Mouse (Mus musculus) layer of hippocampus, postnatal 10 days (tissue): ENCODE data around the gene Rab5b. TPM values are rescaled to one million over a fixed set of nuclear protein-coding genes. Genes with fewer than 3 reads are reported as not detected.
"Not testable (repeated sequence)": the region's sequence is repeated elsewhere in the genome, so short reads cannot be mapped to it uniquely, and the experiment has no call there.

Experiments used
- DNase-seq, 2 experiments: peaks; one replicate each; pipeline ENCODE4 v3.0.0; 2021; ENCODE audit warnings: low spot score in 2 of 2
- total RNA-seq, 2 experiments: library from RNA; stranded (reverse); gene quantifications; 2 replicates each; pipeline ENCODE4 v1.2.3; 2021

Gene Rab5b
- total RNA-seq, 2 experiments from 2014 or later = 118 to 125 TPM

- peak; percentile 58 to 60 for DNase-seq
Measured at GRCm38 (mm10) chr10:128645111-128646011, 50.7 kb downstream of the Rab5b start, which contains the start of gene Ikzf4. Gene Ikzf4, minus strand, starts transcription at chr10:128645991.

GRCm38 (mm10) chr10:128642749-128643148 lies 53.3 kb downstream of the Rab5b start:
- DNase-seq = no peak

DNA sequence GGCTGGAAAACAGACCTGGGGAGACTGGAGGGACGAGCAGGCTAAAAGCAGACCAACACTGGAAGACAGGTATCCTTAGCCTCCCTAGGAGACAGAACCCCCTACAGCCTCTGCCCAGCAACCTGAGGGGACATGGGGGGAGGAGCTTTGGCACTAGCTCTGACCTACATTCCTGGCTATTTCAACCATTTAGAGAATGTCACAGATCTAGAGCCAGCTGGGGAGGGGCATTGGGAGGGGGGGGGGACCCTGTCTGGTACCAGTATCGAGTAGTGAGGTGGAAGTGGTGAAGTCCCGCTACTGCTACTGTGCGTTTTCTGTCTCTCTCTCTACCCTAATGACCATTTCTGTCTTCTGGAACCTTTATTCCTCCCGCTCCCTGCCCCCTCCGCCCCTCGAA lies 54.2 kb downstream of the Rab5b start:
- no peak for DNase-seq

DNA sequence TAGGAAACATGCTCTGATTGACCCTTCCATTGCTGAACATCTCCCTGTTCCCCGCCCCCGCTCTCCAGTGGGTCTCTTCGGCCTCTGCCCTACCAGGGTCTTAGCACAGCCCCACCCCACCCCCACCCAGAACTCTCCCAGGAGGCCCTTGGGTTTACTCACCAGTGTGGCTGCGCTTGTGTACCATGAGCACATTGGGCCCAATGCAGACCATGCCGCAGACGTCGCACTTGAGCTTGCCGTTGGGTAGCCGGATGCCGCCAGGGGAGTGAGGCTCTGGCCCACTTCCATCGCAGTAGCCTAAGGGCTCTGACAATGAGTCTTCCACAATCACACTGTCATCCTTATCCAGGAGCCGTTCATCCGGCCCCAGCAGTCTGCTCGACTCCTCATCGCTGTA lies 55.2 kb downstream of the Rab5b start:
- no peak for DNase-seq

DNA sequence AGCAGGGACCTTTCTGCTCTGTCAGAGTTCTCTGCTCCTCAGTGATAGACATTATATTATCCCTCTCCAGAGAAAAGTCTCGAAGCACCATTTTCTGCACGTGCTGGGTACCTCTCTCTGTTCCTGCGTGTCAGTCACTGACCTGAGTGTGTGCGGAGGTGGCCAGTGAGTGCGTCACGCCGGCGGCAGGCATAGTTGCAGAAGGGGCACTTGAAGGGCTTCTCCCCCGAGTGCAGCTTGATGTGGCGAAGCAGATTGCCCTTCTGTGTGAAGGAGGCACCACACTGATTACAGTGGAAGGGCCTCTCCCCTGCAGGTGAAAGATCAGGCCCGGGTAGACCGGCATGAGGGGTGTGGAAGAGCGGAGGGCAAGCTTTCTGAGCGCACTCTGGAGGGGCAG lies 56.1 kb downstream of the Rab5b start:
- DNase-seq = no peak

DNA sequence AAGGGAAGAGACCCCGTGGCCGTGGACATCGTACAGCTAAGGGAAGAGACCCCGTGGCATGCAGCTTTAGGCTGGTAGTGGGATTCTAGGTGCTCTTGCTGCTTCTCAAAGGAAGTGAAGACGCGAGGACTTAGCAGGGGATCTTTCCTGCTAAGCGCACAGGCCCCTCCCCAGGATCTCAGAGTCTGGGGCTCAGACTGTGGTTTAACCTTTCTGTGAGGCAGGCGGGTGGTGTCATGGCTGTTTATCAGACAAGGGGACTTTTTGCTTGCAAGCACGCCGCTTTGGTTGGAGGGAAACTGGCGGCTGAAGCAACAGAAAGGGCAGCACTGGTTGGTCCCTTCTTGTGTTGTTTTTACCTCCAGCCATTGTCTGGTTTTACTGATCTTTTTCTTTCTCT lies 59.1 kb downstream of the Rab5b start:
- DNase-seq = no peak

DNA sequence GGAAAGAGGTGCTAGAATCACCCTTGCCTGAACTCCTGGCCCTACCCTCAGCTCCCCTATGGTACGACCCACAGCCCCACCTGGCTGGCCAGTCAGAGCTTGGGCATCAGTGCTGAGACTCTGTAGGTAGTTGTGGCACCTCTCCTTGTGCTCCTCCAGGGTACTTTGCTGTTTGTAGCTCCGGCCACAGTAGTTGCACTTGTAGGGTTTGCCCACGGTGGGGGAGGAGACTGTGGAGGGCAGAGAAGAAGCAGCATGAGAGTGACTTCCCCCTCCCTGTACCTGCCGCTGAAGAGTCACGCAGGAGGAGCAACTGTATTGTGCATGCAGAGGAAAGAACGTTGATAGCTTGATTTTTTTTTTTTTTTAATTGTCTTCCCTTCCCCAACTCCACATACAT lies 59.5 kb downstream of the Rab5b start:
- DNase-seq = no peak

- DNase-seq = no peak
Measured at GRCm38 (mm10) chr10:128635697-128636096, 60.4 kb downstream of the Rab5b start.

DNA sequence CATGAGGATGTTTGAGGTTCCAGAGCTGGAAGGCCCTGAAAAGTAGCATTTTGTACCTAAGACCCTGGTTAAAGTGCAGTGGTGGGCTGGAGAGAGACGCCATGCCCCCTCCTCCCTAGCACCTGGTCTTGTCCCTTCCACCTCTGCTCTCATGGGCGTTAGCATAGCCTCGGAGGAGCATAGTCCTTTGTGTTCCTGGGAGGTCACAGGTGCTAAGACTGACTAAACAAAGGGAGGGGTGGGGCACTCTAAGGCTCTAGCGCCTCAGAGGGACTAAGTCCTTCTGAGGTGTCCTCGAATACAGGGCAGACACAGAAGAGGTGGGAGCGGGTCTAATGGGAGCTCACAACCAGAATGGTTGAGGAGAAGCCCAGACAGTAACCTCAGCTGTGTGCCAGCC lies 64.5 kb downstream of the Rab5b start:
- no peak for DNase-seq

GRCm38 (mm10) chr10:128630306-128630705 lies 65.8 kb downstream of the Rab5b start:
- not testable (repeated sequence) for DNase-seq

DNA sequence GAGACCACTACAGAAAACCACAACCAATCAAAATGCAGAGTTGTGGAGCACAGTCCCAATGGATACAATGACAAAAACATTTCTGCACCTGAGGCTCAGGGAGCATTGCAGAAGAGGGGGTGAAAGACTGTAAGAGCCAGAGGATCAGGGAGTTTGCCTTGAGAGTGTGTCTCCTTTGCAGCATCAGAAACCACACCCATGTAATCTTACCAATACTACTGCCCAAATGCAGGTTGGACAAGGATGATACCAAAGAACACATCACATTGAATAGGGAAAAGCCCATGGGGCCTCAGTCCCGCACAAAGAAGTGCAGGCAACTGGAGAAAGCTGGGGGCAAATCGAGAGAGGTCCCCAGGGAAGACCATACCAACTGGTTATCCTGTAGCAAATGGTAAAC lies 66.3 kb downstream of the Rab5b start:
- no peak for DNase-seq

DNA sequence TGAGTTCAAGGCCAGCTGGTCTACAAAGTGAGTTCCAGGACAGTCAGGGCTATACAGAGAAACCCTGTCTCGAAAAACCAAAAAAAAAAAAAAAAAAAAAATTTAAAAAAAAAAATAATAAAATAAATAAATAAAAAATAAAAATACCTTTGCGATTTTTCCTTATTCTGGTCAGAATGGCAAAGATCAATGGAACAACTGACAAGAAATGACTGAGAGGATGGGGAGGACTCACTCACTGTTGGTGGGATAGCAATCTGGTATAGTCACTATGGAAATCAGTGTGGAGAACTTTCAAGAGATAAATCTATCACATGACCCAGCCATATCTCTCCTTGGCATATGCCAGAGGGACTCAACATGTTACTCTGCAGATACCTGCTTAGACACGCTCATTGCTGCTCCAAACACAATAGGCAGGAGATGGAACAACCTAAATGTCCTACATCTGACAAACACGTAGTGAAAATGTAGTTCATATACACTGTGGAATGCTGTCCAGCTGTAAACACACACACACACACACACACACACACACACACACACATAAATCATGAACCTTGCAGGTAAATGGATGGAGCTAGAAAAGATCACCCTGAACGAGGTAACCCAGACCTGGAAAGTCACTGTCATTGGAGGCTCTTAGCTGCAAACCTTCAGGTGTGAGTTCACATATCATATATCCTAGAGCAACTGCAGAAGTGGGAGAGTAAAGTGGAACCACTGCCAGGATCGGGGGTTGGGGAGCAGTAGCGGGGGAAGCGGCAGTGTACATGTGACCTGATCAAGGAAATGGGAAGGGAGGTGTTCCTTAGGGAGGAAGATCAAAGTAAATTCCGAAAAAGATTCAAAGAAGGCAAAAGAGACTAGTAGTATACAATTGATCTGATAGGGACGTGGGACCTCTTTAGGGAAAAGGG lies 68.4 kb downstream of the Rab5b start:
- DNase-seq = no peak

Other genes with a start within 250 kb of the Rab5b start
- gene Smarcc2, start 237.0 kb downstream of the Rab5b start, total RNA-seq = 100 to 1,000 TPM; 205 to 222 TPM
- 100 to 1,000 TPM; 608 to 632 TPM for gene Myl6, start 202.1 kb downstream of the Rab5b start, total RNA-seq
- gene Myl6b, start 197.6 kb downstream of the Rab5b start, total RNA-seq = 10 to 100 TPM; 25.5 to 29.3 TPM
- 10 to 100 TPM; 10.1 to 11.9 TPM for gene Esyt1, start 170.4 kb downstream of the Rab5b start, total RNA-seq
- 10 to 100 TPM; 12.2 to 14.0 TPM for gene Zc3h10, start 148.5 kb downstream of the Rab5b start, total RNA-seq
- 1,000 to 10,000 TPM; 2,468 to 2,532 TPM for gene Rpl41, start 147.0 kb downstream of the Rab5b start, total RNA-seq
- 10 to 100 TPM; 83.2 to 87.6 TPM for gene Pa2g4, start 130.3 kb downstream of the Rab5b start, total RNA-seq
- gene Erbb3, start 106.6 kb downstream of the Rab5b start, total RNA-seq = under 1 TPM; 0.71 to 0.76 TPM
- gene Rps26, start 69.5 kb downstream of the Rab5b start, total RNA-seq = 100 to 1,000 TPM; 508 to 545 TPM
- 10 to 100 TPM; 17.2 to 17.7 TPM for gene Ikzf4, start 50.3 kb downstream of the Rab5b start, total RNA-seq
- 10 to 100 TPM in 1 of 2 experiments, 1 to 10 TPM in 1; 9.5 to 11.9 TPM for gene Suox, start 22.2 kb downstream of the Rab5b start, total RNA-seq
- 1 to 10 TPM in 1 of 2 experiments, under 1 TPM in 1; 0.91 to 1.1 TPM for gene Pmel, start 7.9 kb upstream of the Rab5b start, total RNA-seq
- gene Cdk2, start 8.8 kb upstream of the Rab5b start, total RNA-seq = 1 to 10 TPM; 7.9 to 9.6 TPM
- 1 to 10 TPM; 8.0 to 8.2 TPM for gene Dgka, start 48.6 kb upstream of the Rab5b start, total RNA-seq
- gene Pym1, start 51.6 kb upstream of the Rab5b start, total RNA-seq = 10 to 100 TPM; 34.9 to 35.1 TPM
- gene Mmp19, start 94.6 kb upstream of the Rab5b start, total RNA-seq = under 1 TPM; 0.53 to 0.89 TPM
- gene Dnajc14, start 107.8 kb upstream of the Rab5b start, total RNA-seq = 10 to 100 TPM; 59.9 to 65.7 TPM
- gene Tmem198b, start 108.1 kb upstream of the Rab5b start, total RNA-seq = 10 to 100 TPM; 13.9 to 17.6 TPM
- gene Sarnp, start 121.1 kb upstream of the Rab5b start, total RNA-seq = 10 to 100 TPM; 40.9 to 48.2 TPM
- gene Ormdl2, start 125.4 kb upstream of the Rab5b start, total RNA-seq = 1 to 10 TPM; 3.7 to 6.0 TPM
- gene Gdf11, start 195.5 kb upstream of the Rab5b start, total RNA-seq = 10 to 100 TPM; 23.1 to 24.0 TPM
- gene Cd63, start 204.7 kb upstream of the Rab5b start, total RNA-seq = 100 to 1,000 TPM in 1 of 2 experiments, 10 to 100 TPM in 1; 81.7 to 110 TPM
- 1 to 10 TPM; 5.6 to 6.7 TPM for gene Rdh5, start 226.6 kb upstream of the Rab5b start, total RNA-seq
- 100 to 1,000 TPM; 109 to 123 TPM for gene Bloc1s1, start 227.8 kb upstream of the Rab5b start, total RNA-seq
- 10 to 100 TPM; 22.2 to 27.4 TPM for gene Itga7, start 237.6 kb upstream of the Rab5b start, total RNA-seq